Mouse (Mus musculus): Measurements from ENCODE around the gene Sri. TPM values are rescaled to one million over a fixed set of nuclear protein-coding genes. Genes with fewer than 3 reads are reported as not detected.

The Sri gene
- total and polyA plus RNA-seq, 3 experiments: 190 to 229 (median 212) TPM

GRCm38 (mm10) chr5:8073406-8073805, 27.5 kb downstream of the Sri start:
- TF ChIP-seq HCFC1 (IDR thresholded peaks at IDR 0.05; ENCODE audit: low read depth, low read length): no peak
- no peaks in the 10 kb centered on the region for H3K9me3 ChIP-seq (replicated peaks; ENCODE audit: low read length)
- H3K4me2 ChIP-seq (ENCODE audit: insufficient read depth, low read depth, poor library complexity, severe bottlenecking): no peak overlapping the region
- no peaks in the 10 kb centered on the region for H3K4me1 ChIP-seq (ENCODE audit: control insufficient read depth in 1 of 2, insufficient read depth in 2 of 2)
- DNase-seq (ENCODE audit: extremely low read depth): no peak
- no peak overlapping the region for H3K27ac ChIP-seq (ENCODE audit: insufficient read depth, low read depth)
- no peak overlapping the region for H3K4me3 ChIP-seq (replicated peaks in 1 of 3; ENCODE audit: low read depth in 2 of 3, low read length in 2 of 3, poor library complexity in 1 of 3)
- no peaks in the 10 kb centered on the region for H3K79me2 ChIP-seq (replicated peaks; ENCODE audit: control insufficient read depth, extremely low read depth, insufficient read depth, poor library complexity, severe bottlenecking)
- H3K27me3 ChIP-seq (replicated peaks): no peaks in the 10 kb centered on the region
- peaks cover 11 to 37% of the 10 kb centered on the region in 2 experiments for H3K36me3 ChIP-seq (replicated peaks in 1 of 2; ENCODE audit: control insufficient read depth in 1 of 2, insufficient read depth in 1 of 2, low read length in 1 of 2)
- in situ Hi-C loops (cut with MboI; ENCODE audit: low pct_ligation_motif_present, low pct_unique_long_range_greater_than_20kb, low sequenced_read_pairs): no loop called here
- no peak overlapping the region for H3K9ac ChIP-seq (ENCODE audit: insufficient read depth, low read depth)
- dilution Hi-C loops (cut with MboI; ENCODE audit: extremely low pct_ligation_motif_present, extremely low pct_unique_long_range_greater_than_20kb, low sequenced_read_pairs): no loop called here

GRCm38 (mm10) chr5:8073901-8074561, 28.2 kb downstream of the Sri start:
- in situ Hi-C loops (cut with MboI; ENCODE audit: low pct_ligation_motif_present, low pct_unique_long_range_greater_than_20kb, low sequenced_read_pairs) (no loop called here), dilution Hi-C loops (cut with MboI; ENCODE audit: extremely low pct_ligation_motif_present, extremely low pct_unique_long_range_greater_than_20kb, low sequenced_read_pairs) (no loop called here)
- no peak overlapping the region for H3K4me2 ChIP-seq (ENCODE audit: insufficient read depth, low read depth, poor library complexity, severe bottlenecking)
- no peak overlapping the region for H3K27ac ChIP-seq (ENCODE audit: insufficient read depth, low read depth)
- H3K27me3 ChIP-seq (replicated peaks): no peaks in the 10 kb centered on the region
- no peaks in the 10 kb centered on the region for H3K4me1 ChIP-seq (ENCODE audit: control insufficient read depth in 1 of 2, insufficient read depth in 2 of 2)
- peaks cover 11 to 32% of the 10 kb centered on the region in 2 experiments for H3K36me3 ChIP-seq (replicated peaks in 1 of 2; ENCODE audit: control insufficient read depth in 1 of 2, insufficient read depth in 1 of 2, low read length in 1 of 2)
- H3K79me2 ChIP-seq (replicated peaks; ENCODE audit: control insufficient read depth, extremely low read depth, insufficient read depth, poor library complexity, severe bottlenecking): no peaks in the 10 kb centered on the region
- H3K9me3 ChIP-seq (replicated peaks; ENCODE audit: low read length): no peaks in the 10 kb centered on the region
- TF ChIP-seq CTCF (conservative IDR thresholded peaks at IDR 0.05 in 1 of 2, IDR thresholded peaks at IDR 0.05 in 1 of 2; ENCODE audit: low read depth in 2 of 2, low read length in 2 of 2): no peak
- TF ChIP-seq RCOR1 (conservative IDR thresholded peaks at IDR 0.05; ENCODE audit: low read depth, low read length): no peak
- no peak for TF ChIP-seq NRF1 (IDR thresholded peaks at IDR 0.05; ENCODE audit: low read depth, low read length)
- TF ChIP-seq PAX5 (IDR thresholded peaks at IDR 0.05; ENCODE audit: low read length): no peak
- no peak for TF ChIP-seq SMC3 (IDR thresholded peaks at IDR 0.05; ENCODE audit: low read depth, low read length)
- no peak for TF ChIP-seq MXI1 (IDR thresholded peaks at IDR 0.05; ENCODE audit: low read depth, low read length)
- no peak for TF ChIP-seq JUND (conservative IDR thresholded peaks at IDR 0.05; ENCODE audit: low read depth, low read length)
- no peak for TF ChIP-seq EP300 (IDR thresholded peaks at IDR 0.05; ENCODE audit: low read length)
- no peak for TF ChIP-seq HCFC1 (IDR thresholded peaks at IDR 0.05; ENCODE audit: low read depth, low read length)
- TF ChIP-seq JUN (IDR thresholded peaks at IDR 0.05; ENCODE audit: insufficient read depth, low read depth, low read length): no peak
- no peak for TF ChIP-seq ZC3H11A (IDR thresholded peaks at IDR 0.05; ENCODE audit: low read depth, low read length)
- TF ChIP-seq MYC (IDR thresholded peaks at IDR 0.05; ENCODE audit: low read depth, low read length): no peak
- TF ChIP-seq UBTF (IDR thresholded peaks at IDR 0.05; ENCODE audit: low read depth, low read length): no peak
- TF ChIP-seq POLR2AphosphoS2 (IDR thresholded peaks at IDR 0.05; ENCODE audit: low read depth, low read length): no peak
- no peak for TF ChIP-seq GABPA (IDR thresholded peaks at IDR 0.05; ENCODE audit: insufficient replicate concordance, low read depth, low read length)
- H3K9ac ChIP-seq (ENCODE audit: insufficient read depth, low read depth): no peak overlapping the region
- H3K4me3 ChIP-seq (replicated peaks in 1 of 3; ENCODE audit: low read depth in 2 of 3, low read length in 2 of 3, poor library complexity in 1 of 3): no peak overlapping the region
- DNase-seq (ENCODE audit: extremely low read depth): no peak
